Mouse (Mus musculus) spleen, adult 2 months (tissue): ENCODE data around the gene Vmn1r194.

Experiments used
- CTCF ChIP-seq: fragments of 200-500 bp; IDR thresholded peaks from 2 replicates; pipeline ENCODE4 v1.5.1; 2011; ENCODE audit warnings: mild to moderate bottlenecking, inconsistent platforms; ENCODE audit not compliant: insufficient read depth, insufficient read length, insufficient replicate concordance; ENCODE audit errors: extremely low read depth
- POLR2A ChIP-seq: fragments of 200-500 bp; IDR thresholded peaks from 2 replicates; pipeline ENCODE4 v1.6.1; 2011; ENCODE audit warnings: low read depth, low read length, inconsistent platforms

- no peak for TF ChIP-seq CTCF
- TF ChIP-seq POLR2A, result no peak
Observed at GRCm38 (mm10) chr13:22271721-22272120, 27.7 kb downstream of the Vmn1r194 start.
